Mouse (Mus musculus): ENCODE data around the gene Pnkd.
"Not testable (repeated sequence)": the region's sequence is repeated elsewhere in the genome, so short reads cannot be mapped to it uniquely, and the experiment has no call there.

GRCm38 (mm10) chr1:74396456-74397222 lies 111.9 kb downstream of the Pnkd start:
- TF ChIP-seq POLR2A (IDR thresholded peaks at IDR 0.05; ENCODE audit: low read depth, low read length); CTCF (IDR thresholded peaks at IDR 0.05; ENCODE audit: extremely low read depth, insufficient read length, insufficient replicate concordance, low read depth, low read length): not testable (repeated sequence)

All from small intestine, adult 2 months (tissue).